Mouse (Mus musculus): Measurements from ENCODE around the gene Usp16.

GRCm38 (mm10) chr16:87432033-87432814 lies 22.3 kb upstream of the Usp16 start, which contains the start of gene Ltn1:
- TF ChIP-seq CTCF (IDR thresholded peaks at IDR 0.05; ENCODE audit: extremely low read depth, insufficient read depth, insufficient read length, insufficient replicate concordance) (no peak), POLR2A (IDR thresholded peaks at IDR 0.05; ENCODE audit: low read depth, low read length) (peak; percentile 63; the same call in 1 of the 2 replicates)

Data from spleen, adult 2 months (tissue).